Mouse (Mus musculus): ENCODE measurements around the gene Grin2a.

Gene Grin2a

DNA sequence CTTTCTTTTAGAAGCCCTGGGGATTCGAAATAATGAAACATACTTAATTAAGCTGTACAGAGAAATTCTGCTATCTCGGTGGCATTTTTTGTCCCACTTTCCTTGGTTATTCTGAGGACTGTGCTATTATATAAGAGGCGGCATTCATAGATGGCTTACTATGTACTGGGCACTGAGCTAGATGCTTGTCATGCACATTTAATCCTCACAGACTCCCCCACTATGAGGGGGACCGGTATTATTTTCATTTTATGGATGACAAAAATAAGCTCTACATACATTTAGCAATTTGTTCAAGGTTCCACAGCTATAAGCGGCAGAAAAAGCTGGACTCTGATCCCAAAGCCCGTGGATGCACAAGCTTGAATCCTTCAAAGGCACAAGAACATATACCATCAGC is 256.7 kb downstream of the Grin2a start:
- no peak for DNase-seq

DNA sequence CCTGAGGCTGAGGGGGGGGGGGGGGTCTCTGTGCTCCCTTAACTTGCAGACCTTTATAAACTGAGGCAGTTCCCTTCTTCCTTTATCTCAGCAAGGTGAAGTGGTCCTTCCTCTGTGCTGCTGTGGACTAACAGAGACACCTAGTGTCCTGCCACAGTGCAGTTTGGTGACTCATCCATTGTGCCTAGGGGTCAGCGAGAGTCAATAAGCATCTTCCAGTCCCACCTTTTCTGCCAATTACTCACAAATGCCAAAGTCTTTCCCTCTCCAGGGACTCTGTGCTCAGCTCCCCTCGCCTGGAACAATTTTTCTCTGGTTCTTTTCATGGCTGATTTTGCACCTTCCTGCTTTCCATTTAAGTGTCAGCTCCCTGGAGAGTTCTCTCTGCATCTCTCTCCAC is 258.2 kb downstream of the Grin2a start:
- no peak for DNase-seq

DNA sequence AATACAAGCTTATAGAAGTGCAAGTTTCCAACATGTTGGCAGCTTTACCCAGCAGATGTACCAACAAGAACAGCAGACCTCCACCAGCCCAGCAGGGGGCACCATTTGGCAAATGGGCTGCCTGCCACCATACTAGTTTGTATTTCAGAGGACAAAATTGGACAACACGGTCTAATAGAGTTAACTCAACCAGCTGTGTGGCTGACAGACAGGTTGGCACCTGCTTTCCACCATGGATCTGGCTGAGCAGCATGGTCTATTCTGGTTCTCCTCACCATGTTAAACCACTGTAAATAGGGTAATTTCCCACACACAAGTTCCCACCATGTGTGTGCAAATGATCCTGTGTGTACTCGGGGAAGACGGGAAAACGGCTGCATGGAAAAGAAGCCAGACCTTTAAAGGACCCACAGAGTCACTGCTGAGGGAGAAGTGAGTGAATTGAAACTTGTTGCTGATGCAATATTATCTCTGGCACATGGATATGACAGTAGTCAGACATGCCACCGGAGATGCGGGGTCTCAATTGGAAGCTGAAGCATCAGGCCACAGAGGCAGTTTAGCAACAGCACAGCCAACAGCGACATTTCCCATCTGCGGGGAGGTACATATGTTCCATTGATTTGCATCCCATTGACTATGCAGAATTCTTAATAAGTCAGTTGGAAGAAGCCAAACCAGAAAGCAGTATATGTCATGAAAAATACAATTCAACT is 259.8 kb downstream of the Grin2a start:
- no peak for DNase-seq

DNA sequence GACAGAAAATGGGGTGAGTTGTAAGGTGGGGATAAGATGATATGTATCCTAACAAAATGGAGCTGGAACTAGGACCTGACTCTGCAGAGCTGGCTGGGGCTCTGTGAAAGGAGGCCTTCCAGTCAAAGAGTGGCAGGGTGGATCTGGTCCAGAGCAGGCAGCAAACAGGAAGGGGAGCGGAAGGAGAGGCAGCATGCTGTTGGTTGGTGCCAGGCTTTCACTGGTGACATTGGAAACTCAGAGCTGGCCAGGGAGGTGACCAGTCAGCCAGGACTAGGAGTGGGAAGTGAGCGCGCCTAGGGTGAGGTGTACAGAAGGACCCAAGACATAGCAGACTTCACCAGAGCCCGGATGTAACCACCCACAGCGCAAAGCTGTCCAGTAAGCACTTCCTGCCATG is 267.8 kb downstream of the Grin2a start:
- DNase-seq, result no peak

DNA sequence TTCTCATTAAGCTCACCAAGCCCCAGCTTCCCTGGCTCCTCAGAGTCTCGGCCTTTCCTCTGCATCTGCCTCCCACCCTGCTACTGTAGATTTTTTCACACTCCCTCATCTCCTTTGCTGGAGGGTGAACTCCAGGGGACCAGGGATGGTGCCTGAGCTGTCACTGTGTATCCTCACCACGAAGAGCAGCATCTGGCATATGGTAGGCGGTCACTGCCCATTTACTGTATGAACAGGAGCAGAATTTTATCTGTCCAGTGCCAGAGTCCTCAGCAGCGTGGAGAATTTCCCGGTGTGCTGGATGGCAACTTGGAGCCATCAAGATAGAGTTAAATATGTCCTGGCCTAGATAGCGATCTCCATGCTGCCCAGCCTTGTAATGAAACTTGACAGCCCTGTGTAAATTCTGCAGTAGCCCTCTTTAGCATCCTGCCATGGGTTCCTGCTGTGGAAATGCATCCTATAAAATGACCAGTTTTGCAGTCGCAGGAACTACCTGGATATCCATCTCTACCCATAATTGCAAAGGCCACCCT is 269.7 kb downstream of the Grin2a start:
- no peak for DNase-seq

GRCm38 (mm10) chr16:9711398-9711797 is 284.0 kb downstream of the Grin2a start:
- DNase-seq, result no peak

DNA sequence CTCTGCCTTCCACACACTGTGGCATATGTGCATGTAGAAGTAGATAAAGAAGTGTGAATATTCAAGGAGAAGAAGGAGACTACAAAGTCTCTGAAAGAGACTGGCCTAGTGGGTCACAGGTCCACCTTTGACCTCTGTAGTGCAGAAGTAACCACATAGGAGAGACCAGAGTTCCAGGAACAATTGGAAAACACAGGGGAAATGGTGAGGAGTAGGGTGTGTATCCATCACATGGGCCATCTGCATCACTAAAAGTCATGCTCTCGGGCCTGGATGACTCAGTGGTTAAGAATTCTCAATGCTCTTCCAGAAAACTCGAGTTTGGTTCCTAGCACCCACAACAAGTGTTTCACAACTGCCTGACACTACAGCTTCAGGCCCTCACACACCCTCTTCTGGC is 285.4 kb downstream of the Grin2a start:
- DNase-seq, result no peak

- no peak for DNase-seq
These were observed 298.2 kb downstream of the Grin2a start for GRCm38 (mm10) chr16:9697141-9697540.

GRCm38 (mm10) chr16:9694081-9694480 is 301.3 kb downstream of the Grin2a start:
- no peak for DNase-seq

- no peak for DNase-seq
These were observed 306.7 kb downstream of the Grin2a start for GRCm38 (mm10) chr16:9688523-9689140.

- no peak for DNase-seq
These were observed 314.8 kb downstream of the Grin2a start for GRCm38 (mm10) chr16:9680572-9680971.

- no peak for DNase-seq
These were observed 315.4 kb downstream of the Grin2a start for GRCm38 (mm10) chr16:9679994-9680393.

GRCm38 (mm10) chr16:9678750-9679149 is 316.6 kb downstream of the Grin2a start:
- DNase-seq, result no peak

GRCm38 (mm10) chr16:9672390-9672789 is 323.0 kb downstream of the Grin2a start:
- DNase-seq, result no peak

DNA sequence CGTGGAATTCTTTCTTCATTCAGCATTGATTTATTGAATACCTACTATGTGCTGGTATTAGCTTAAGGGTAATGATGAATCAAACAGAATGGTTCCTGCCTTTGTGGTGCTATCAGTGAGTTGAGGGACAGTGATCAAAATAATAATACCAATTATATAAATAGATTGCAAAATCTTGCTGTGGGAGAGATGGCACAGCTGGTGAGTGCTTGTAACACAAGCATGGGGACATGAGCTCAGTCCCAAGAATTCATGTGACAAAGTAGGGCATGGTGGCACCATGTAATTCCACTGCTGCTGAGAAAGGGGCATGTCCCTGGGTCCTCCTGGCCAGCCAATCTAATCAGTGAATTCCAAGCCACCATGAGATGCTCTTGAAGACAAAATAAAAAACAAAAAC is 324.1 kb downstream of the Grin2a start:
- no peak for DNase-seq

- DNase-seq, result no peak
These were observed 324.6 kb downstream of the Grin2a start for GRCm38 (mm10) chr16:9670750-9671161.

DNA sequence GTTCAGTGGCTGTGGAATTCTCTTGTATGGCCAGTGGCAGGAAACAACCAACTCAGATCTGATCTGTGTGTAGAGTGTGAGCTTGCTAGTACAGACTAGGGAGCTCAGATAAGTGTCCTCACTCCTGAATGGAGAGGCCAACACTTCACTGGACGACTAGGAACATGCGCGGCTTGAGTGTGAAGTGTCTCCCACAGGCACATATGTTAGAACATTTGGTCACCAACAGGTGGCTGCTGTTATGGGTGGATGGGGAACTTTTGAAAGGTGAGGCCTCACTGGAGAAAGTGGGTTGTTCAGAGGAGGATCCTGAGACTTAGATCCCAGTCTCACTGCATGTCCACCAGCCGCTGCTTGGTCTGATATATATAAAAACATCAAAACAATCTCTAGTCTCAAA is 329.5 kb downstream of the Grin2a start:
- no peak for DNase-seq

GRCm38 (mm10) chr16:9664060-9664459 is 331.3 kb downstream of the Grin2a start:
- DNase-seq, result no peak

DNA sequence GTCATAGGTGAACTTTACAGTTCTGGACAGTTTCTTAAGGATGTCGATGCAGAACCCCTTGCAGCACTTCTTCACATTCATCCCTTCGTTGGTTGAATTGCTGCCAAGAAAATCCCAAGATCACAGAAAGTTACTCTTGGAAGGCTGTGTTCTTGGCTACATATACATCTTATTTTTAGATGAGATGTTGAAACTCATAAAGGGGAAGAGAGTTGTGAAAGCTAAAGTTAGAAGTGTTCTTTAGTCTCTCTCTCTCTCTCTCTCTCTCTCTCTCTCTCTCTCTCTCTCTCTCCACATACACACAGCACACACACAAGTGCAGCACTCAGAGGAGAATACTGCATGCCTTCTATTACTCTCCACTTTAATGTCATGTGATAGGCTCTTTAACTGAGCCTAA is 331.9 kb downstream of the Grin2a start:
- no peak for DNase-seq

DNA sequence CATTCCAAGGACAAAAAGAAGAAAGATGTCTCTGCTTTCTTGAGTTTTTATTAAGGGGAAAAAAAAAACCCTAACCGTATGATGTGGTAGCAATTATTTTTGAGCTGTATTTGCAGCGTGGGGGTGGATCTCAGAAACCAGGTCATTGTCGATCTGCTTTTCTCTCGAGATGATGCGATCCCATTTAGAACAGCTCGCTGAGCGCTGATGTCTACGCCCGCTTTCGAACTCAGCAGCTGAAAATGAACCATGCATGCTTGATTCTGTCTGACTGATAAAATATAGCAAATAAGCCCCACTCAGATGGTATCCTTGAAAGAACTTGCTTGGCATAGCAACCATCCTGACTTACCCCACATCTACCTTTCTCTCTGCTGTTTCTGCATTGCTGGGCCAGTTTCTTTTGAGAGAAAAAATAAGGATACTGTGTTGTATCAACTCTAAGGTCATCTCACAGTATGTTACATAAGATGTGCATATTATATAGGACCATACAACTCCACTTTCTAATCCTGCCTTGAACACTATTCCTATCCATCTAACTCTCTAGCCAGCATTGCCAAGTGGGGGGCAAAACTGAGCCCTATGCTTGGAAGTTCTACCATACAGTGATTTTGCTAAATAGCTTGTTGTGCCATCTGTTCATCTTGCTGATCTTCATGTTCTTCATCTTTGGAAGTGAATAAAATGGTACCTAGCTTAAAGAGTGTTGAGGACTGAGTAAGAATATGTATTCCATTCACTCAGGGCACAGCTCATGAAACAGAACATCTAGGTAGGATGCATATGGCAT is 369.5 kb downstream of the Grin2a start:
- DNase-seq, result no peak

DNA sequence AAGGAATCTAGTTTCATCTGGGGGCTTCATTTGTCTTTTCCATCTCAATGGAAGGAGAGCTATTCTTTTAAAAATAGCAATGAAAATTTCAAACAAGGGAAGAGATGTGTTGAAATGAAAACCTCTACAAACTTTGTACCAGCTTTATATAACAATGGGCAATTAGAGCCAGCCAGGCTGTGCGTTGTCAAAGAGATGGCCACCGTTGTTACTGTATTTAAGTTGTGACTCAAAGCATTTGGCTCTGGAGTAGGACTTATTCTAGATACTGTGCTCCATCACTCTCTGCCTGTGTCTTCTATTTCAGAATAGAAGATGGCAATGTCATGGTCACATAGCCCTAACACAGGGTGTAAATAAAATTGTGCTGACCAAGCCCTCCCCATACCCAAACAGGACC is 371.0 kb downstream of the Grin2a start:
- DNase-seq, result no peak

DNA sequence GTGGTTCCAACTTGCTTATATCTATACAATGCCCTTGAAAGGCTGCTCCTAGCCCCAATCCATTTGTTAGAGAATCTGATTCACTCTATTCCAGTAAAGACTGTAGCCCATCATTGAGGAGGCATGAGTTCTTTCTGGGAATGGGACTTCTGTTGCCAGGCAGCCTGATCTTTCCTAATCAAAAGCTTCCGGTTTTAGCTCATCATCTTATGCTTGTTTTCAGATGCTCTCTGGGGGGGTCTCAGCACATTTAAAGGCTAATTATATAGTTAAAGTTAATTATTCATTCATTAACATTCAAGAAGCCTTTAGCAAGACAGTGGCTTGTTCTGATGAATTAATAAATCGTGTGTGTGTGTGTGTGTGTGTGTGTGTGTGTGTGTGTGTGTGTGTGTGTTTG is 377.2 kb downstream of the Grin2a start:
- no peak for DNase-seq

GRCm38 (mm10) chr16:9617215-9617614 is 378.1 kb downstream of the Grin2a start:
- DNase-seq, result no peak

- DNase-seq, result no peak
These were observed 378.6 kb downstream of the Grin2a start for GRCm38 (mm10) chr16:9616807-9617206.
